Mouse (Mus musculus) adrenal gland, postnatal 4 days (tissue): ENCODE measurements around the gene Elavl1. TPM values are rescaled to one million over a fixed set of nuclear protein-coding genes. Genes with fewer than 3 reads are reported as not detected.
A peak's percentile ranks its signal among the peaks of the same experiment; 100 is the strongest.

Source experiments
- DNase-seq, 2 experiments: peaks; one replicate each; pipeline ENCODE4 v3.0.0; 2021 to 2022; ENCODE audit warnings: low spot score in 2 of 2, mixed read lengths in 2 of 2
- total RNA-seq, 2 experiments: library from RNA; stranded (reverse); gene quantifications; 2 replicates each; pipeline ENCODE4 v1.2.3; 2021

Gene Elavl1
- total RNA-seq, 2 experiments from 2014 or later = 86.6 to 95.6 TPM

- peak; percentile 87 to 94 for DNase-seq
Measured at GRCm38 (mm10) chr8:4259125-4259804, 65.9 kb downstream of the Elavl1 start, which contains the start of gene Ctxn1. TSS of gene Ctxn1 (minus strand) at chr8:4259274.

GRCm38 (mm10) chr8:4258678-4259077, 66.5 kb downstream of the Elavl1 start:
- peak in 1 of 2 experiments; percentile 19 for DNase-seq

GRCm38 (mm10) chr8:4258233-4258632, 67.0 kb downstream of the Elavl1 start:
- peak; percentile 53 to 72 for DNase-seq

GRCm38 (mm10) chr8:4257350-4257749, 67.9 kb downstream of the Elavl1 start:
- no peak for DNase-seq

- DNase-seq = no peak
Measured at GRCm38 (mm10) chr8:4256911-4257310, 68.3 kb downstream of the Elavl1 start.

- peak in 1 of 2 experiments; percentile 2 for DNase-seq
Measured at GRCm38 (mm10) chr8:4255471-4255870, 69.7 kb downstream of the Elavl1 start.

- DNase-seq = no peak
Measured at GRCm38 (mm10) chr8:4254001-4254400, 71.2 kb downstream of the Elavl1 start.

GRCm38 (mm10) chr8:4252934-4253841, 72.0 kb downstream of the Elavl1 start, which contains the start of gene Snapc2:
TSS of gene Snapc2 (plus strand) at chr8:4253080.
- peak; percentile 90 to 92 for DNase-seq

- no peak for DNase-seq
Measured at GRCm38 (mm10) chr8:4252116-4252760, 73.0 kb downstream of the Elavl1 start.

- peak; percentile 70 to 76 for DNase-seq
Measured at GRCm38 (mm10) chr8:4250306-4250970, 74.8 kb downstream of the Elavl1 start.

- peak in 1 of 2 experiments; percentile 45 for DNase-seq
Measured at GRCm38 (mm10) chr8:4249213-4249612, 76.0 kb downstream of the Elavl1 start.

GRCm38 (mm10) chr8:4247951-4248540, 77.2 kb downstream of the Elavl1 start, which contains the start of gene Tgfbr3l:
TSS of gene Tgfbr3l (plus strand) at chr8:4248214.
- no peak for DNase-seq

- DNase-seq = no peak
Measured at GRCm38 (mm10) chr8:4247241-4247640, 78.0 kb downstream of the Elavl1 start.

- DNase-seq = no peak
Measured at GRCm38 (mm10) chr8:4245737-4246136, 79.5 kb downstream of the Elavl1 start.

GRCm38 (mm10) chr8:4245061-4245460, 80.2 kb downstream of the Elavl1 start:
- DNase-seq = no peak

- no peak for DNase-seq
Measured at GRCm38 (mm10) chr8:4239193-4239890, 85.9 kb downstream of the Elavl1 start.

- DNase-seq = peak; percentile 99 to 100
Measured at GRCm38 (mm10) chr8:4238434-4239192, 86.6 kb downstream of the Elavl1 start, which contains the start of the genes Map2k7 and Gm49320. TSS of gene Map2k7 (plus strand) at chr8:4238740. TSS of gene Gm49320 (plus strand) at chr8:4238865.

GRCm38 (mm10) chr8:4237814-4238433, 87.3 kb downstream of the Elavl1 start:
- peak in 1 of 2 experiments; percentile 47 for DNase-seq
